Mouse (Mus musculus) embryonic fibroblast, embryonic 13.5 days (primary cell): ENCODE measurements at regions not wholly inside any gene's neighbourhood (a gene's known extent, or its start where the extent isn't known, plus 50 kb on each side); places are given as distances from the start of the nearest gene placed in this dataset.

Source experiments
- H3K27ac ChIP-seq: 2 replicates; pipeline ENCODE4 v1.5.1; 2012; ENCODE audit warnings: low read length, control low read depth, inconsistent platforms; ENCODE audit not compliant: insufficient read depth
- H3K4me1 ChIP-seq: 2 replicates; pipeline ENCODE4 v1.6.1; 2011; ENCODE audit warnings: low read length; ENCODE audit not compliant: control insufficient read depth, insufficient read depth
- H3K4me3 ChIP-seq: 2 replicates; pipeline ENCODE4 v1.5.1; 2011; ENCODE audit warnings: mild to moderate bottlenecking, control low read depth, low read length; ENCODE audit not compliant: insufficient read depth
- CTCF ChIP-seq: IDR thresholded peaks from 2 replicates; pipeline ENCODE4 v1.5.1; 2011; ENCODE audit warnings: mild to moderate bottlenecking, control low read depth, low read length, moderate library complexity, borderline replicate concordance; ENCODE audit not compliant: insufficient read depth
- POLR2A ChIP-seq: IDR thresholded peaks from 2 replicates; pipeline ENCODE4 v1.6.1; 2011; ENCODE audit warnings: low read depth, mild to moderate bottlenecking, control low read depth, low read length, moderate library complexity

DNA sequence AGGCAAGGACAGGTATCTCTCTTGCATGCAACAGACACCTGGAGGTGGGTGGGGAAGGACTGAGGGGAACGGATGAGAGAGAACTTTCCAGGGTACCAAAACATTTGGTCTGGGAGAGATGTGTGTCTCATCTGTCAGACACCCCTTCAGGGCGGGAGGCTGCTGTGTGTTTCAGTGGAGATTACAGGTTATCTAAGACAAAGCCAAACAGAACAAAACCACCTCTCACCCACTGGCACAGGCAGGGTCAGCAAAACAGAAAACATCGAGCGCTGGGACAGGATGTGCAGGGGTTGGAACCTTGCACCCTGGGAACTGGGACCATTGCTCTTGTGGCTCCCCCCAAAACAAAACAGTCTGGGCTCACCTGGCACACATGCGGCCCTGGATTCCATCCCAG is 63.6 kb upstream of the Cldn5 start:
- H3K27ac ChIP-seq, result no peak overlapping the region
- no peaks in the 10 kb centered on the region for H3K4me1 ChIP-seq
- H3K4me3 ChIP-seq, result no peak overlapping the region
- TF ChIP-seq CTCF (no peak), POLR2A (no peak)

DNA sequence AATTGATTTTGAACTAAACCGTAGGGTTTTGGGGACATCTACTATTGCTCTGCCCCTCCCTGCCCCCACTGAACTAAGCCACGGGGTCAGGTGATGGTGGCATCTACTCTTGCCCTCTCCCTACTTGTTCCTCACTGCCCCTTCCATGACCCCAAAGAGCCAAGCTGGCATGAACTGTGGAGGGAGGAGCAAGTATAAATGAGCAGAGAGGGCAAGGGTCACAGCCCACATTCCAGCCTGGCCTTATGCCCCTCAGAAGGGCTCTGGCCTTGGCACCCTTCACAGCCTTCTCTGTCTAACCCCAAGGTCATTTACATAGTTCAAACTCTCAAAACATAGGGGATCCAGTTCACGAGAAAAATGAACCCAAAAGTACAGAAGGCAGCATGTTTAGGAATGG is 61.3 kb upstream of the Cldn5 start:
- no peaks in the 10 kb centered on the region for H3K4me1 ChIP-seq
- no peak for TF ChIP-seq POLR2A
- no peak for TF ChIP-seq CTCF
- no peak overlapping the region for H3K4me3 ChIP-seq
- no peak overlapping the region for H3K27ac ChIP-seq

DNA sequence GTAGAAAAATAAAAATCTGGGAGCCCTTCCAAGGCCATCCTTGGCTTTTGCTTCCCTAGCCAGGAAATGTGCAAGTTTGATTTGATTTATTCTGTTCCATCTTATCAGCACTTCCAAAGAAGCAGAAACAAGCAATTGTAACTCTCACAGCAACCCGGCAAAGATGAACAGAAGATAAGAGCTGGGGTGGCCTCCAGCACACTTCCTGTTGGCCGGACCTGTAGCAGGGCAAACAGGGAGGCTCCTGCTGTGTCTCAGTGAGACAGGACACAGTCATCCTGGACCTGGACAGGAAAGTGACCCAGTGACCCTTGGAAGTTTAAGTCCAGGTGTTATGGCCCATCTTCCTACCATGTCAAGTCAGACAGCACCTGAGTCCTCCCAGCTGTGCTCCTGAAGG is 58.6 kb upstream of the Cldn5 start:
- Histone ChIP-seq H3K27ac (no peak overlapping the region), H3K4me1 (no peaks in the 10 kb centered on the region), H3K4me3 (no peak overlapping the region)
- no peak for TF ChIP-seq CTCF
- no peak for TF ChIP-seq POLR2A

DNA sequence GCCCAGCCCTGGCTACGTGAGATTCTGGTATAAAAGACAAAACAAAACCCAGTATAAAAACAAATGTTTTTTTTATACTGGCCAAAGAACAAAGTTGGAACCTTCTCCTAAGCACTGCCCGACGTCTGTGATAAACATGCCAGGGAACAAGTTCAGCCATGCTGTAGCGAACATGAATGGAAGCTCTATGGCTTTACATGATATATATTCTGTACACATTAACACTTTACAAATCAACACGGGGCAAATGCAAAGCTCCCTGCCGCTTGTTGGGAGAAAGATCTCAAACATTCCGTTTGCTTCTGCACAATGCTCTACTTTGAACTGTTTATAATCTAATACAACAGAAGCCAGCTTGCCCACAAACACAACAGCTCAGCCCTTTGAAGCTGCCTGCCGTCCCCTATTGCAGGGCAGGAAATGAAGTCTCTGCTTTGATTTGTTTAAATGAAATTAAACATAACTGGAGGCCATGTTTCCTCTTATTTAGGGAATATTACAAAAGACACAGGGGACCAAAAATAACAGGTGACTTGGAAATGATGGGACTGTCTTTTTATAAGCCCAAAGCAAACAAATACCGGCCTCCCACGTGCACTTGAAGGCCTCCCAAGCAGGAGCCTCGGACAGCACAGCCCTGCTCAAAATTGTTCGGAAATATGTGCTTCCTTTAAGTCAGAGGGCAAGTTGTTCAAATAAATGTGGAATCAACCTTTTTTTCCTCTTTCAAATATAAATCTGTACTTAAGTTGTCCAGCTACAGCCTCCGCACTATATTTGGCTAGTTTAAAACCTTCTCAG is 56.0 kb upstream of the Cldn5 start:
- TF ChIP-seq CTCF (no peak), POLR2A (no peak)
- Histone ChIP-seq H3K27ac (no peak overlapping the region), H3K4me3 (no peak overlapping the region), H3K4me1 (no peaks in the 10 kb centered on the region)

DNA sequence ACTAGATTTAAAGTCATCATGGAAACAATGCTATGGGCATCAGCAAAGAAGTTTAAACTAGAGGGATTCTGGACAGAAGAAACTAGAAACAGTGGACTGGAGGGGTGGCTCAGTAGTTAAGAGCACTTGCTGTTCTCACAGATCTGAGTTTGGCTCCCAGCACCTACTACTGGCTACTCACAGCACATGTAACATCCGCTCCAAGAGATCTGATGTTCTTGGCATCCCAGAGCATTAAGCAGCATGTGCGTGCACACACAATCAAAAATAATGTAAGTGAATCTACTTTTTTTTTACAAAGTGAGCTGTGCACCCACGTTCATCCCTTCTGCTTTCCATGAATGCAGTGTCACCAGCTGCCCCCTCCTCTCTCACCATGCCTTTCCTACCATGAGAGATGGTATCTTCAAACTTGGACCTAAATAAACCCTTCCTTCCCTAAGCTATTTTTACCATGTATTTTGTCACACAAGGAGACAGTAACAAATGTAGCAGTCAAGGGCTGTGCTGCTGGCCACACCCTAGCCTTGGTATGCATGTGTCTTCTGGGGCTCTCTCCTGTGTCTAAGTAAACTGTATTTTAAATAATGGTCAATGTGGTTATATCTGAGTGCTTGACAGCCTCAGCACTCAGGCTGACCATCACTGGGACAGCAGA is 53.3 kb upstream of the Cldn5 start:
- Histone ChIP-seq H3K4me3 (no peak overlapping the region), H3K27ac (no peak overlapping the region), H3K4me1 (no peaks in the 10 kb centered on the region)
- no peak for TF ChIP-seq CTCF
- TF ChIP-seq POLR2A, result no peak

DNA sequence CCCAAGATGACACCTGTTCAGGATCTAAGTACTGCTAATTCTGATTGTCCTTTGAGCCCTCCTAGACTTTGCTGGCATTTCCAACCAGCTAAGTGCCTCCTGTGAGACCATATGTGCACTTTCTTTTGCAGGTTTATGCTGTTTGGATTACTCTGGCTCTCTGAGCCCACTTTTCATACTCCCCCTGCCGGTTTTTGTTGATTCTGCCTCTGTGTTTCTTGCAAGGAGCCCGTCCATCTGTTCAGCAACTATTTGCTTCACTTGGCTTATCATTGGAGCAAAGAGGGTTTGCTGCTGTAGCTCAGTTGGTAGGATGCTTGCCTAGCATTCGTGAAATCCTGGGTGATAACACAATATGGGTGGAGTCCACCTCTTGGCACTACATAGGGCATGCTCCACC is 52.8 kb upstream of the Cldn5 start:
- TF ChIP-seq POLR2A, result no peak
- TF ChIP-seq CTCF, result no peak
- H3K4me3 ChIP-seq, result no peak overlapping the region
- H3K27ac ChIP-seq, result no peak overlapping the region
- H3K4me1 ChIP-seq, result no peaks in the 10 kb centered on the region

DNA sequence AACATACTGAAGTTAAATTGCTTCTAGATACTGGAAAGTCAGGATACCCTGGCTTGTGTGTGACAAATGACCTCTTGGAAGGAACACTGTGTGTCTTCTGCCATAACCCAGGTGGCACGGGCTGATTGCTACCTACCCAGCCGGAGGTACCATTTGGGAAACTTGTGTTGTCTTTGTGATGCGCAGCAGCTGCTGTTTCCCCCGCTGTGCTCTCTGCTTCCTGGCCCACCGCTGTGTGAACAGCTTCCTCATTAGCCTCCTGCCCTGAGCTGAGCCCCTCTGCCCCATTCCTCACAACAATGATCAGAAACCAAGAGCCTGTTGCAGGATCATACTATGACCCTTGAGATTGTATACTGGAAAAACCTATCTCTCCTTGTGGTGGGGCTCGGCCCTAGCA is 51.9 kb upstream of the Cldn5 start:
- Histone ChIP-seq H3K4me3 (no peak overlapping the region), H3K4me1 (no peaks in the 10 kb centered on the region), H3K27ac (no peak overlapping the region)
- TF ChIP-seq POLR2A (no peak), CTCF (no peak)
